Mouse (Mus musculus) MEL (cell line): ENCODE measurements at regions not wholly inside any gene's neighbourhood (a gene's known extent, or its start where the extent isn't known, plus 50 kb on each side); places are given as distances from the start of the nearest gene placed in this dataset.

Experiments used
- DNase-seq: peaks from one replicate; pipeline ENCODE4 v3.0.0; 2011; ENCODE audit warnings: low read depth, low spot score
- H3K27ac ChIP-seq: 2 replicates; pipeline ENCODE4 v1.5.1; 2012; ENCODE audit warnings: low read depth, mild to moderate bottlenecking, control low read depth, low read length, moderate library complexity; ENCODE audit not compliant: control insufficient read depth
- H3K27me3 ChIP-seq, 2 experiments: fragments of 150-350 bp in 1 of 2; sonication (generic) in 1 of 2; 2 replicates each; pipeline ENCODE4 v1.6.1; 2012; ENCODE audit warnings: low read length in 2 of 2, mild to moderate bottlenecking in 2 of 2, improper control_type of control experiment in 1 of 2, moderate library complexity in 1 of 2; ENCODE audit not compliant: insufficient read depth in 2 of 2, control insufficient read depth in 1 of 2
- H3K36me3 ChIP-seq, 2 experiments: 2 replicates each; pipeline ENCODE4 v1.6.1; 2012 to 2014; ENCODE audit warnings: low read length in 2 of 2, improper control_type of control experiment in 1 of 2, inconsistent platforms in 1 of 2, mild to moderate bottlenecking in 1 of 2; ENCODE audit not compliant: insufficient read depth in 2 of 2, control insufficient read depth in 1 of 2
- H3K4me1 ChIP-seq, 2 experiments: fragments of 150-350 bp in 1 of 2; sonication (generic) in 1 of 2; 2 replicates each; pipeline ENCODE4 v1.6.1; 2012; ENCODE audit warnings: low read length in 2 of 2, improper control_type of control experiment in 1 of 2, mild to moderate bottlenecking in 1 of 2; ENCODE audit not compliant: insufficient read depth in 2 of 2, control insufficient read depth in 1 of 2
- H3K4me3 ChIP-seq, 2 experiments: fragments of 150-350 bp in 1 of 2; sonication (generic) in 1 of 2; 2 replicates each; pipeline ENCODE4 v1.5.1; 2012; ENCODE audit warnings: low read depth in 2 of 2, low read length in 2 of 2, mild to moderate bottlenecking in 2 of 2, moderate library complexity in 2 of 2, control low read depth in 1 of 2, improper control_type of control experiment in 1 of 2; ENCODE audit not compliant: control insufficient read depth in 1 of 2, insufficient read depth in 1 of 2
- H3K79me2 ChIP-seq: 2 replicates; pipeline ENCODE4 v1.6.1; 2012; ENCODE audit warnings: mild to moderate bottlenecking, low read length, moderate library complexity; ENCODE audit not compliant: control insufficient read depth, poor library complexity, insufficient read depth
- H3K9ac ChIP-seq: 2 replicates; pipeline ENCODE4 v1.6.1; 2012; ENCODE audit warnings: low read depth, mild to moderate bottlenecking, control low read depth, low read length, moderate library complexity; ENCODE audit not compliant: control insufficient read depth, poor library complexity, severe bottlenecking
- H3K9me3 ChIP-seq: fragments of 150-350 bp; sonication (generic); replicated peaks from 2 replicates; pipeline ENCODE4 v1.6.1; 2012; ENCODE audit warnings: mild to moderate bottlenecking, low read length, improper control_type of control experiment, moderate library complexity; ENCODE audit not compliant: insufficient read depth
- BHLHE40 ChIP-seq: IDR thresholded peaks from 2 replicates; pipeline ENCODE4 v1.6.1; 2012; ENCODE audit warnings: low read depth, mild to moderate bottlenecking, inconsistent platforms, low read length, improper control_type of control experiment, borderline replicate concordance
- CHD1 ChIP-seq: IDR thresholded peaks from 2 replicates; pipeline ENCODE4 v1.6.1; 2012; ENCODE audit warnings: low read depth, mild to moderate bottlenecking, inconsistent platforms, low read length, improper control_type of control experiment
- CTCF ChIP-seq, 3 experiments: IDR thresholded peaks in 2 of 3; conservative IDR thresholded peaks in 1 of 3; 2 replicates each; pipeline ENCODE4 v1.5.1; 2011 to 2012; ENCODE audit warnings: low read length in 3 of 3, low read depth in 2 of 3, mild to moderate bottlenecking in 2 of 3, improper control_type of control experiment in 1 of 3, inconsistent platforms in 1 of 3, mixed read lengths in 1 of 3, moderate library complexity in 1 of 3; ENCODE audit not compliant: control insufficient read depth in 1 of 3, insufficient read depth in 1 of 3, poor library complexity in 1 of 3, severe bottlenecking in 1 of 3
- EP300 ChIP-seq, 2 experiments: IDR thresholded peaks; 2 replicates each; pipeline ENCODE4 v1.6.1; 2011; ENCODE audit warnings: improper control_type of control experiment in 2 of 2, low read length in 2 of 2, low read depth in 1 of 2, mild to moderate bottlenecking in 1 of 2
- GABPA ChIP-seq: IDR thresholded peaks from 2 replicates; pipeline ENCODE4 v1.6.1; 2012; ENCODE audit warnings: low read depth, mild to moderate bottlenecking, inconsistent platforms, low read length, improper control_type of control experiment, moderate library complexity
- GATA1 ChIP-seq: IDR thresholded peaks from 2 replicates; pipeline ENCODE4 v1.6.1; 2011; ENCODE audit warnings: low read depth, low read length, improper control_type of control experiment
- JUND ChIP-seq: IDR thresholded peaks from 2 replicates; pipeline ENCODE4 v1.6.1; 2011; ENCODE audit warnings: low read depth, mild to moderate bottlenecking, improper control_type of control experiment, low read length
- KAT2A ChIP-seq: conservative IDR thresholded peaks from 2 replicates; pipeline ENCODE4 v1.6.1; 2012; ENCODE audit warnings: low read depth, low read length, improper control_type of control experiment, inconsistent platforms
- MAX ChIP-seq: IDR thresholded peaks from 2 replicates; pipeline ENCODE4 v1.6.1; 2011; ENCODE audit warnings: low read length, improper control_type of control experiment
- MAZ ChIP-seq: IDR thresholded peaks from 2 replicates; pipeline ENCODE4 v1.6.1; 2012; ENCODE audit warnings: low read depth, mild to moderate bottlenecking, inconsistent platforms, low read length, improper control_type of control experiment
- MEF2A ChIP-seq: IDR thresholded peaks from 2 replicates; pipeline ENCODE4 v1.6.1; 2014; ENCODE audit warnings: low read depth, mild to moderate bottlenecking, inconsistent platforms, low read length, improper control_type of control experiment; ENCODE audit not compliant: poor library complexity, insufficient replicate concordance, severe bottlenecking; ENCODE audit errors: extremely low read depth
- MYB ChIP-seq: IDR thresholded peaks from 2 replicates; pipeline ENCODE4 v1.6.1; 2011; ENCODE audit warnings: mild to moderate bottlenecking, low read depth, low read length, improper control_type of control experiment
- MYC ChIP-seq: IDR thresholded peaks from 2 replicates; pipeline ENCODE4 v1.6.1; 2011; ENCODE audit warnings: low read depth, mild to moderate bottlenecking, low read length, improper control_type of control experiment, moderate library complexity
- POLR2AphosphoS2 ChIP-seq: IDR thresholded peaks from 2 replicates; pipeline ENCODE4 v1.6.1; 2011; ENCODE audit warnings: low read length, improper control_type of control experiment
- RAD21 ChIP-seq: IDR thresholded peaks from 2 replicates; pipeline ENCODE4 v1.6.1; 2011; ENCODE audit warnings: mild to moderate bottlenecking, low read depth, low read length, improper control_type of control experiment
- TCF12 ChIP-seq: IDR thresholded peaks from 2 replicates; pipeline ENCODE4 v1.6.1; 2014; ENCODE audit warnings: low read depth, mild to moderate bottlenecking, inconsistent platforms, low read length, improper control_type of control experiment, moderate library complexity
- ZMIZ1 ChIP-seq: IDR thresholded peaks from 2 replicates; pipeline ENCODE4 v1.6.1; 2012; ENCODE audit warnings: low read depth, mild to moderate bottlenecking, inconsistent platforms, low read length, improper control_type of control experiment, moderate library complexity
- ZNF384 ChIP-seq: IDR thresholded peaks from 2 replicates; pipeline ENCODE4 v1.6.1; 2012; ENCODE audit warnings: low read depth, mild to moderate bottlenecking, inconsistent platforms, low read length, improper control_type of control experiment

GRCm38 (mm10) chr16:77537351-77537750 lies 64.5 kb downstream of the Gm11146 start:
- no peaks in the 10 kb centered on the region for H3K4me1 ChIP-seq
- H3K27ac ChIP-seq: no peak overlapping the region
- no peaks in the 10 kb centered on the region for H3K9me3 ChIP-seq

GRCm38 (mm10) chr16:77536746-77537145 lies 65.1 kb downstream of the Gm11146 start:
- H3K9ac ChIP-seq: no peak overlapping the region
- TF ChIP-seq MEF2A: no peak
- no peak for TF ChIP-seq GABPA
- TF ChIP-seq MYB: no peak
- no peak for TF ChIP-seq CHD1
- TF ChIP-seq KAT2A: no peak
- no peak for TF ChIP-seq EP300 (IDR thresholded peaks at IDR 0.05; ENCODE audit: low read depth in 1 of 2, low read length in 2 of 2)
- no peak for TF ChIP-seq BHLHE40
- TF ChIP-seq, all 39 proteins: peak for 0
- H3K9me3 ChIP-seq: no peaks in the 10 kb centered on the region
- H3K4me1 ChIP-seq: no peaks in the 10 kb centered on the region
- H3K27me3 ChIP-seq: no peaks in the 10 kb centered on the region
- H3K4me3 ChIP-seq: no peak overlapping the region
- no peak overlapping the region for H3K27ac ChIP-seq
- no peaks in the 10 kb centered on the region for H3K79me2 ChIP-seq
- no peaks in the 10 kb centered on the region for H3K36me3 ChIP-seq
- no peak for DNase-seq

More at GRCm38 (mm10) chr16:77537351-77537750, 64.5 kb downstream of the Gm11146 start:
- H3K27me3 ChIP-seq: no peaks in the 10 kb centered on the region
- no peak overlapping the region for H3K4me3 ChIP-seq
- no peak for DNase-seq
- TF ChIP-seq GABPA (no peak), EP300 (IDR thresholded peaks at IDR 0.05; ENCODE audit: low read depth in 1 of 2, low read length in 2 of 2) (no peak), RAD21 (no peak)
- no peak overlapping the region for H3K9ac ChIP-seq
- no peaks in the 10 kb centered on the region for H3K79me2 ChIP-seq
- no peaks in the 10 kb centered on the region for H3K36me3 ChIP-seq

- no peaks in the 10 kb centered on the region for H3K27me3 ChIP-seq
- TF ChIP-seq JUND (no peak), GABPA (no peak), KAT2A (no peak), ZMIZ1 (no peak), MAZ (no peak), MYB (no peak), TCF12 (no peak), ZNF384 (no peak), BHLHE40 (no peak), CTCF (IDR thresholded peaks at IDR 0.05 in 2 of 3, conservative IDR thresholded peaks at IDR 0.05 in 1 of 3; ENCODE audit: control insufficient read depth in 1 of 3, insufficient read depth in 1 of 3, low read depth in 2 of 3, low read length in 3 of 3, poor library complexity in 1 of 3, severe bottlenecking in 1 of 3) (no peak), MYC (no peak), MAX (no peak), MEF2A (no peak), GATA1 (no peak), EP300 (IDR thresholded peaks at IDR 0.05; ENCODE audit: low read depth in 1 of 2, low read length in 2 of 2) (no peak), POLR2AphosphoS2 (no peak)
- TF ChIP-seq, all 39 proteins: peak for 0
These were observed 65.6 kb downstream of the Gm11146 start for GRCm38 (mm10) chr16:77536314-77536713.

More at GRCm38 (mm10) chr16:77536314-77536713, 65.6 kb downstream of the Gm11146 start:
- Histone ChIP-seq H3K9me3 (no peaks in the 10 kb centered on the region), H3K79me2 (no peaks in the 10 kb centered on the region), H3K4me1 (no peaks in the 10 kb centered on the region), H3K9ac (no peak overlapping the region), H3K27ac (no peak overlapping the region), H3K36me3 (no peaks in the 10 kb centered on the region), H3K4me3 (no peak overlapping the region)
- no peak for DNase-seq
